Mouse (Mus musculus) stomach, embryonic 15.5 days (tissue): Measurements from ENCODE around the gene Etv4. TPM values are rescaled to one million over a fixed set of nuclear protein-coding genes. Genes with fewer than 3 reads are reported as not detected.

Source experiments
- ATAC-seq: fragments of 200-750 bp; cut with Nextera tagmentation; 2 replicates; pipeline ENCODE4 v1.8.0; 2017; ENCODE audit warnings: low read depth, moderate number of reproducible peaks, moderate TSS enrichment; ENCODE audit not compliant: insufficient read depth, low FRiP score
- H3K27ac ChIP-seq: fragments of 300-500 bp; sonication (generic); 2 replicates; pipeline ENCODE4 v1.5.1; 2015; ENCODE audit warnings: mild to moderate bottlenecking, inconsistent platforms
- H3K27me3 ChIP-seq: fragments of 300-500 bp; sonication (generic); replicated peaks from 2 replicates; pipeline ENCODE4 v1.6.1; 2015; ENCODE audit warnings: inconsistent platforms
- H3K36me3 ChIP-seq: fragments of 300-500 bp; sonication (generic); 2 replicates; pipeline ENCODE4 v1.6.1; 2015; ENCODE audit warnings: inconsistent platforms
- H3K4me1 ChIP-seq: fragments of 300-500 bp; sonication (generic); 2 replicates; pipeline ENCODE4 v1.6.1; 2015; ENCODE audit warnings: inconsistent platforms
- H3K4me2 ChIP-seq: fragments of 300-500 bp; sonication (generic); 2 replicates; pipeline ENCODE4 v1.6.1; 2015; ENCODE audit warnings: mild to moderate bottlenecking, inconsistent platforms
- H3K4me3 ChIP-seq: fragments of 300-500 bp; sonication (generic); replicated peaks from 2 replicates; pipeline ENCODE4 v1.5.1; 2015; ENCODE audit warnings: inconsistent platforms
- H3K9ac ChIP-seq: fragments of 300-500 bp; sonication (generic); 2 replicates; pipeline ENCODE4 v1.6.1; 2015; ENCODE audit warnings: inconsistent platforms
- H3K9me3 ChIP-seq: fragments of 300-500 bp; sonication (generic); 2 replicates; pipeline ENCODE4 v1.6.1; 2016; ENCODE audit warnings: inconsistent platforms
- WGBS: fragments of 180-500 bp; shearing (Covaris S2); methylation state at CpG from one replicate; pipeline ENCODE4 v1.1.7; 2015; 5-methylcytosine and 5-hydroxymethylcytosine counted together
- polyA plus RNA-seq: library from polyadenylated mRNA; unstranded; fragments of >200 nt; fragmentation: Nextera tagmentation; extraction: Ambion mirVana; gene quantifications from 2 replicates; pipeline ENCODE4 v1.2.1, GENCODE M21; 2015

The Etv4 gene
- polyA plus RNA-seq, 1 experiment from 2014 or later: 6.8 TPM

- Histone ChIP-seq H3K4me3 (peak overlapping the region; percentile 56), H3K9ac (peak overlapping the region; percentile 25; the same call in 1 of the 2 replicates), H3K9me3 (no peaks in the 10 kb centered on the region), H3K4me1 (peaks cover 19% of the 10 kb centered on the region), H3K4me2 (peak overlapping the region; percentile 98), H3K27me3 (peaks cover 56% of the 10 kb centered on the region), H3K36me3 (no peaks in the 10 kb centered on the region), H3K27ac (peak overlapping the region; percentile 61; the same call in 1 of the 2 replicates)
- ATAC-seq: peak; percentile 44
- under 1% methylated on average over 61 of the region's 67 CpGs for WGBS
Observed at GRCm38 (mm10) chr11:101784488-101785142, 556 bp downstream of the Etv4 start.

GRCm38 (mm10) chr11:101784072-101784471 is 1.1 kb downstream of the Etv4 start:
- peaks cover 19% of the 10 kb centered on the region for H3K4me1 ChIP-seq
- H3K9ac ChIP-seq: 0 out of 2 replicates have a peak overlapping the region, but pooled peaks have one; percentile 25
- peak overlapping the region; percentile 56 for H3K4me3 ChIP-seq
- ATAC-seq: no peak
- WGBS: 2% methylated on average over 19 of the region's 19 CpGs
- H3K9me3 ChIP-seq: no peaks in the 10 kb centered on the region
- H3K27ac ChIP-seq: 0 out of 2 replicates have a peak overlapping the region, but pooled peaks have one; percentile 2
- H3K4me2 ChIP-seq: peak overlapping the region; percentile 98
- H3K27me3 ChIP-seq: peaks cover 56% of the 10 kb centered on the region
- H3K36me3 ChIP-seq: no peaks in the 10 kb centered on the region

- no peak overlapping the region for H3K9ac ChIP-seq
- H3K9me3 ChIP-seq: no peaks in the 10 kb centered on the region
- no peak for ATAC-seq
- H3K27ac ChIP-seq: 0 out of 2 replicates have a peak overlapping the region, but pooled peaks have one; percentile 2
- 17% methylated on average over 9 of the region's 9 CpGs for WGBS
- no peaks in the 10 kb centered on the region for H3K36me3 ChIP-seq
- H3K4me2 ChIP-seq: peak overlapping the region; percentile 98
- H3K4me3 ChIP-seq: peak overlapping the region; percentile 56
- peaks cover 19% of the 10 kb centered on the region for H3K4me1 ChIP-seq
- peaks cover 54% of the 10 kb centered on the region for H3K27me3 ChIP-seq
Observed at GRCm38 (mm10) chr11:101783584-101783983, 1.6 kb downstream of the Etv4 start.

- Histone ChIP-seq H3K4me2 (no peak overlapping the region), H3K27me3 (peaks cover 52% of the 10 kb centered on the region), H3K27ac (no peak overlapping the region), H3K9ac (no peak overlapping the region), H3K36me3 (no peaks in the 10 kb centered on the region), H3K9me3 (no peaks in the 10 kb centered on the region), H3K4me3 (no peak overlapping the region), H3K4me1 (peaks cover 19% of the 10 kb centered on the region)
- WGBS: 58% methylated on average over 1 of the region's 1 CpGs
- no peak for ATAC-seq
Observed at GRCm38 (mm10) chr11:101783135-101783534, 2.0 kb downstream of the Etv4 start.

- ATAC-seq: no peak
- no peak overlapping the region for H3K9ac ChIP-seq
- H3K27ac ChIP-seq: no peak overlapping the region
- H3K4me3 ChIP-seq: no peak overlapping the region
- H3K36me3 ChIP-seq: no peaks in the 10 kb centered on the region
- peaks cover 23% of the 10 kb centered on the region for H3K27me3 ChIP-seq
- no peak overlapping the region for H3K4me2 ChIP-seq
- H3K4me1 ChIP-seq: 0 out of 2 replicates have a peak, but pooled peaks cover 9% of the 10 kb centered on the region
- no peaks in the 10 kb centered on the region for H3K9me3 ChIP-seq
- 77% methylated on average over 4 of the region's 4 CpGs for WGBS
Observed at GRCm38 (mm10) chr11:101776846-101777245, 8.3 kb downstream of the Etv4 start.

GRCm38 (mm10) chr11:101772449-101772848 is 12.7 kb downstream of the Etv4 start:
- Histone ChIP-seq H3K27ac (no peak overlapping the region), H3K9ac (no peak overlapping the region), H3K4me2 (peak overlapping the region; percentile 70), H3K27me3 (peaks cover 22% of the 10 kb centered on the region), H3K36me3 (peaks cover 8% of the 10 kb centered on the region; the same call in 1 of the 2 replicates), H3K9me3 (no peaks in the 10 kb centered on the region), H3K4me3 (peak overlapping the region; percentile 38), H3K4me1 (0 out of 2 replicates have a peak, but pooled peaks cover 9% of the 10 kb centered on the region)
- 1% methylated on average over 16 of the region's 16 CpGs for WGBS
- peak; percentile 75 for ATAC-seq

GRCm38 (mm10) chr11:101772027-101772426 is 13.1 kb downstream of the Etv4 start:
- WGBS: 16% methylated on average over 5 of the region's 5 CpGs
- Histone ChIP-seq H3K27ac (no peak overlapping the region), H3K27me3 (peaks cover 18% of the 10 kb centered on the region), H3K36me3 (peaks cover 11% of the 10 kb centered on the region; the same call in 1 of the 2 replicates), H3K9ac (no peak overlapping the region), H3K4me1 (0 out of 2 replicates have a peak, but pooled peaks cover 9% of the 10 kb centered on the region), H3K4me3 (peak overlapping the region; percentile 38), H3K4me2 (peak overlapping the region; percentile 70), H3K9me3 (no peaks in the 10 kb centered on the region)
- peak; percentile 15; the same call in 1 of the 2 replicates for ATAC-seq

- no peak overlapping the region for H3K4me2 ChIP-seq
- H3K4me1 ChIP-seq: 0 out of 2 replicates have a peak, but pooled peaks cover 9% of the 10 kb centered on the region
- peaks cover 27% of the 10 kb centered on the region for H3K36me3 ChIP-seq
- H3K9me3 ChIP-seq: no peaks in the 10 kb centered on the region
- no peak overlapping the region for H3K27ac ChIP-seq
- peaks cover 17% of the 10 kb centered on the region; the same call in 1 of the 2 replicates for H3K27me3 ChIP-seq
- WGBS: 91% methylated on average over 12 of the region's 12 CpGs
- H3K9ac ChIP-seq: no peak overlapping the region
- H3K4me3 ChIP-seq: no peak overlapping the region
- no peak for ATAC-seq
Observed at GRCm38 (mm10) chr11:101770266-101770665, 14.9 kb downstream of the Etv4 start.

GRCm38 (mm10) chr11:101768721-101769120 is 16.4 kb downstream of the Etv4 start:
- H3K9me3 ChIP-seq: no peaks in the 10 kb centered on the region
- H3K36me3 ChIP-seq: peaks cover 40% of the 10 kb centered on the region
- no peak overlapping the region for H3K9ac ChIP-seq
- H3K4me3 ChIP-seq: no peak overlapping the region
- 87% methylated on average over 6 of the region's 6 CpGs for WGBS
- ATAC-seq: no peak
- H3K27me3 ChIP-seq: peaks cover 14% of the 10 kb centered on the region; the same call in 1 of the 2 replicates
- H3K4me2 ChIP-seq: no peak overlapping the region
- H3K4me1 ChIP-seq: 0 out of 2 replicates have a peak, but pooled peaks cover 9% of the 10 kb centered on the region
- no peak overlapping the region for H3K27ac ChIP-seq

GRCm38 (mm10) chr11:101767326-101767725 is 17.8 kb downstream of the Etv4 start:
- 73% methylated on average over 5 of the region's 5 CpGs for WGBS
- ATAC-seq: no peak
- Histone ChIP-seq H3K9me3 (no peaks in the 10 kb centered on the region), H3K9ac (no peak overlapping the region), H3K4me1 (0 out of 2 replicates have a peak, but pooled peaks cover 4% of the 10 kb centered on the region), H3K4me3 (no peak overlapping the region), H3K36me3 (peaks cover 40% of the 10 kb centered on the region), H3K27ac (no peak overlapping the region), H3K27me3 (0 out of 2 replicates have a peak, but pooled peaks cover 4% of the 10 kb centered on the region), H3K4me2 (no peak overlapping the region)

GRCm38 (mm10) chr11:101764546-101764945 is 20.6 kb downstream of the Etv4 start:
- Histone ChIP-seq H3K9me3 (no peaks in the 10 kb centered on the region), H3K27me3 (no peaks in the 10 kb centered on the region), H3K4me3 (no peak overlapping the region), H3K27ac (no peak overlapping the region), H3K36me3 (peaks cover 45% of the 10 kb centered on the region), H3K4me1 (no peaks in the 10 kb centered on the region), H3K4me2 (no peak overlapping the region), H3K9ac (no peak overlapping the region)
- no peak for ATAC-seq
- WGBS: 79% methylated on average over 8 of the region's 8 CpGs

GRCm38 (mm10) chr11:101763723-101764122 is 21.4 kb downstream of the Etv4 start:
- H3K4me3 ChIP-seq: no peak overlapping the region
- no peaks in the 10 kb centered on the region for H3K9me3 ChIP-seq
- no peaks in the 10 kb centered on the region for H3K4me1 ChIP-seq
- H3K27me3 ChIP-seq: no peaks in the 10 kb centered on the region
- no peak overlapping the region for H3K9ac ChIP-seq
- no peak overlapping the region for H3K27ac ChIP-seq
- 51% methylated on average over 7 of the region's 7 CpGs for WGBS
- H3K4me2 ChIP-seq: no peak overlapping the region
- ATAC-seq: no peak
- peaks cover 47% of the 10 kb centered on the region for H3K36me3 ChIP-seq
